In the genomic region with DNA sequence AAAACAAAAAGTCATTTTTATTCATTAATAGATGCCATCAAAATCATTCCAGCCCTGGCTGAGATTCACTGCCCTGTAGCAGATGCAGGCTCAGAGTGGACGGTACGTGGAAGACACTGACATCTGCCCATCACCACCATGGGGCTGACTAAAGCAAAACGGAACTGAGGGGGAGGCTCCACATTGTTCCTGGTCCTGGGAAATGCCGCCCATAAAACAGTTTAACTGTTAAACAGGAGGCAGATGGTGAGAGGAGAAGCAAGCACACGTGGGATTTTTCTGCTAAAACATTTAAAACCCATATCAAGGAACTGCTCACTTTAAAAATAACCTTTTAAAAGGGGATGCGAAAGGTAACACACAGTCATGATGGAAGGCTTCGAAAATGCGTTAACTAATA, we compare ENCODE assay signal across 15 mouse cellular contexts.
"Had no signal": no experiment of that assay in that cellular context is flagged by ENCODE, and none has a peak within 500 bp of the region (broad histone marks: within the 10 kb centered on the region; RNA-seq: fewer than 3 reads in every experiment).

No protein-coding gene starts in this region.

- H3K9ac ChIP-seq: liver, embryonic 13.5 days; neural tube, embryonic 12.5 days; stomach, embryonic 15.5 days had no signal

- H3K4me1 ChIP-seq: liver, embryonic 13.5 days; stomach, embryonic 15.5 days had no signal

- DNase-seq: kidney, adult 2 months; kidney, postnatal 25 days; liver, embryonic 13.5 days; lung, adult 2 months; lung, postnatal 14 days; lung, postnatal 4 days; midbrain, embryonic 14.5 days; right cerebral cortex, postnatal 25 days; spleen, adult 18-20 months; thymus, adult 18-20 months; thymus, postnatal 36 days had no signal

- H3K27ac ChIP-seq: kidney, postnatal 0 days; liver, embryonic 13.5 days; neural tube, embryonic 12.5 days; stomach, embryonic 15.5 days had no signal

- H3K36me3 ChIP-seq: liver, embryonic 13.5 days; neural tube, embryonic 12.5 days; stomach, embryonic 15.5 days had no signal

- H3K4me3 ChIP-seq: liver, embryonic 13.5 days; neural tube, embryonic 12.5 days; stomach, embryonic 15.5 days had no signal

- H3K27me3 ChIP-seq: liver, embryonic 13.5 days; neural tube, embryonic 12.5 days; stomach, embryonic 15.5 days had no signal

- ATAC-seq: intestine, postnatal 0 days had no signal
